Mouse (Mus musculus) C2C12 (cell line): Measurements from ENCODE around the gene Cyb5d1. TPM values are rescaled to one million over a fixed set of nuclear protein-coding genes. Genes with fewer than 3 reads are reported as not detected.

Source experiments
- H3K27me3 ChIP-seq: one replicate; pipeline ENCODE4 v1.6.1; 2011; ENCODE audit not compliant: control insufficient read depth, insufficient read depth, insufficient read length
- H3K36me3 ChIP-seq: one replicate; pipeline ENCODE4 v1.6.1; 2011; ENCODE audit not compliant: control insufficient read depth, insufficient read depth
- H3K4me3 ChIP-seq: one replicate; pipeline ENCODE4 v1.5.1; 2011; ENCODE audit warnings: mild to moderate bottlenecking, control low read depth; ENCODE audit not compliant: poor library complexity, insufficient read depth, severe bottlenecking
- H3K79me2 ChIP-seq: one replicate; pipeline ENCODE4 v1.6.1; 2011; ENCODE audit not compliant: control insufficient read depth, insufficient read depth
- H3K79me3 ChIP-seq: one replicate; pipeline ENCODE4 v1.6.1; 2011; ENCODE audit warnings: low read depth, control low read depth
- H3ac ChIP-seq: one replicate; pipeline ENCODE3; 2011; ENCODE audit warnings: low read depth; ENCODE audit not compliant: control insufficient read depth, insufficient read length
- CEBPB ChIP-seq: IDR thresholded peaks from one replicate; pipeline ENCODE4 v1.6.1; 2011; ENCODE audit warnings: low read depth, mild to moderate bottlenecking, control low read depth, moderate library complexity
- CTCF ChIP-seq: IDR thresholded peaks from one replicate; pipeline ENCODE4 v1.5.1; 2011; ENCODE audit not compliant: control insufficient read depth, insufficient read depth, insufficient read length
- FOSL1 ChIP-seq: IDR thresholded peaks from one replicate; pipeline ENCODE4 v1.8.0; 2011; ENCODE audit warnings: mild to moderate bottlenecking, low read length; ENCODE audit not compliant: poor library complexity, insufficient read depth, severe bottlenecking
- MAX ChIP-seq: IDR thresholded peaks from one replicate; pipeline ENCODE4 v1.6.1; 2011; ENCODE audit warnings: mild to moderate bottlenecking, control low read depth
- MYOD1 ChIP-seq: IDR thresholded peaks from one replicate; pipeline ENCODE4 v1.6.1; 2011; ENCODE audit warnings: low read depth; ENCODE audit not compliant: control insufficient read depth, insufficient read length
- MYOG ChIP-seq: IDR thresholded peaks from one replicate; pipeline ENCODE4 v1.6.1; 2011; ENCODE audit not compliant: control insufficient read depth, insufficient read length; ENCODE audit errors: extremely low read depth
- USF1 ChIP-seq: IDR thresholded peaks from one replicate; pipeline ENCODE4 v1.6.1; 2011; ENCODE audit warnings: low read depth, mild to moderate bottlenecking, control low read depth, moderate library complexity
- polyA plus RNA-seq: library from polyadenylated mRNA; unstranded; fragments of >200 nt; fragmentation: generic; extraction: Trizol; gene quantifications from one replicate; pipeline ENCODE4 v1.2.1, GENCODE M21; 2012; ENCODE audit warnings: missing spikeins

The Cyb5d1 gene
- polyA plus RNA-seq, 1 experiment: 22.8 TPM

DNA sequence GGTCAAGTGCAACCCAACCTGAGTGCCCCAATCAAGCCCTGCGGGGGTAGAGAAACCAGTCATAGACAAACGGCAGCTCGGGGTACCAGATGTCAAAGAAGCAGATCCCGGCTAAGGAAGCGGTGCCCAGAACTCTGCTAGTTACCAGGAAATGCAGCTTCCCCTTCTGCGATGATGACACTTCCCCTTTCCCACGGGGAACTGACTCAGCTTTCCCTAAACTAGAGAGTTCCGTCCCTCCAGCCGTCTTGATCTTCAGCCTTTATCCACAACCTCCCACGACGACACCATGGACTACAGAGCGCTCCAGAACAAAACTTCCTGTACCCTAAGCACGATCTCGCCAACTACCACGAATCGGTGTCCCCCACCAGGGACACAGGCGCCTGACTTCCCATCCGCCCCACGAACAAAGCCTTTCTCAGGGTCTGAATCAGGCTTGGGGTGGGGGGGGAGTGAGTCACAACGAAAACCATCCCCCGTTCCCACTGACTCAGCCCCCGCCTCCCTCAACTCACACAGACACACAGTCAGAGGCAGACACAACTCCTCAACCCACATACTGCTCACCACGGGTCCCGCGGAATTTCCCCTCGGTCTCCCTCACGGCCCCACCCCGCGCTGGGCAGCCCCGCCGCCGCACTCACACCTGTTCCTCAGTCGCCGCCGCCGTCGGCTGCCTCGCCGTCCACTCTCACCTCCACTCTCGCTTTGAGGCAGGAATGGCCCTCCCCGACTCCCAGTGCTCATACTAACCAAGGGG, 15.1 kb upstream of the Cyb5d1 start:
- H3ac ChIP-seq: peak overlapping the region; percentile 64
- TF ChIP-seq USF1 (no peak), MYOD1 (peak; percentile 38), CEBPB (peak; percentile 24)
- peak overlapping the region; percentile 69 for H3K4me3 ChIP-seq
- peaks cover 48% of the 10 kb centered on the region for H3K36me3 ChIP-seq
- H3K79me3 ChIP-seq: peaks cover 51% of the 10 kb centered on the region
- peaks cover 98% of the 10 kb centered on the region for H3K79me2 ChIP-seq
- H3K27me3 ChIP-seq: no peaks in the 10 kb centered on the region

DNA sequence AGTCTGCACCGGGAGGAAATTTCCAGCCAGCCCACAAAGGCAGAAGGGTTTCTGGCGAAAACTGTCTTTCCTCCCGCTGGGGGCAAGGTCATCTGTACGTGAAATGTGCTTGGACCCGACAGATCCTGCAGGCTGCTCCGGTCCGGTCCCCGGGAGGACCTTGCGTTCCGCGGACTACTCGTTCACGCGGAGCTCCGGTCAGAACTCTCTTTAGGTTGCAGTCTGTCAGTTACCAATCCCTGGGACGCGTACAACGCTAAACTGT, 14.5 kb upstream of the Cyb5d1 start:
- H3K79me3 ChIP-seq: peaks cover 49% of the 10 kb centered on the region
- H3ac ChIP-seq: peak overlapping the region; percentile 64
- TF ChIP-seq MAX (no peak), CTCF (no peak), USF1 (no peak)
- peak overlapping the region; percentile 69 for H3K4me3 ChIP-seq
- peaks cover 98% of the 10 kb centered on the region for H3K79me2 ChIP-seq
- no peaks in the 10 kb centered on the region for H3K27me3 ChIP-seq
- H3K36me3 ChIP-seq: peaks cover 52% of the 10 kb centered on the region

DNA sequence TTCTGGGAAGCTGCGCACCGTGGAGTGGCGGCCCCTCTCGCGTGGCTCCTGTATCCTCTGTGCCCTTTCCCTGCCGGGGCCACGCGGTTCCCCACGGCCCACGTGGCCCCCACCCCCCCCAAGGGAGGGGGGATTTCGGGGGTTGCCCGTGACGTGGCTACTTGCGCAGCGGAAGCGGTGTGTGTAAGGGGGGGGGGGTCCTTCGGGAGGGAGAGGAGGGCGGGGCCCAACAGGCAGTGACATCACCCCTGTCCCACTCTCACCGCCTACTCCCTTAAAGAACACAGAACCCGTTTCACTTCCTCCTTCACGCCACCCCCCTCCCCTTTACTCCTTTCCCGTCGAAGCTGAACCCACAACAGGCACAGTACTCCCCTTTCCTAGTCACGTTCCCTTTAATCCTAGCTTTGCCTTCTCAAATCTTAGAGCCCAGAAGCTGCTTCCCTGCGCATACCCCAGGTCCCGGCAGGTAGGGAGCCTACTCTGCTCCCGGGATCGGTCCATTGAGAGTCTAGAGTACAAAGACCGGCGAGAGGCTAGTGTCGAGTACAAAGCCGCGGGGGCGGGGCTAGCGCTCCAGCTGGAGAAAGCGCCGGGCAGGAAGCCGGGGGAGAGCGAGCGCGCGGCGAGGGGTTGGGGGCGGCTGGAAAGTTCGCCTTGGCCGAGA, 14.1 kb upstream of the Cyb5d1 start:
- H3K79me3 ChIP-seq: peaks cover 49% of the 10 kb centered on the region
- peaks cover 97% of the 10 kb centered on the region for H3K79me2 ChIP-seq
- H3K36me3 ChIP-seq: peaks cover 56% of the 10 kb centered on the region
- H3K4me3 ChIP-seq: peak overlapping the region; percentile 69
- H3ac ChIP-seq: peak overlapping the region; percentile 88
- TF ChIP-seq FOSL1 (no peak), MYOD1 (no peak), USF1 (peak; percentile 46), MAX (no peak), CEBPB (no peak), MYOG (no peak), CTCF (no peak)
- no peaks in the 10 kb centered on the region for H3K27me3 ChIP-seq

DNA sequence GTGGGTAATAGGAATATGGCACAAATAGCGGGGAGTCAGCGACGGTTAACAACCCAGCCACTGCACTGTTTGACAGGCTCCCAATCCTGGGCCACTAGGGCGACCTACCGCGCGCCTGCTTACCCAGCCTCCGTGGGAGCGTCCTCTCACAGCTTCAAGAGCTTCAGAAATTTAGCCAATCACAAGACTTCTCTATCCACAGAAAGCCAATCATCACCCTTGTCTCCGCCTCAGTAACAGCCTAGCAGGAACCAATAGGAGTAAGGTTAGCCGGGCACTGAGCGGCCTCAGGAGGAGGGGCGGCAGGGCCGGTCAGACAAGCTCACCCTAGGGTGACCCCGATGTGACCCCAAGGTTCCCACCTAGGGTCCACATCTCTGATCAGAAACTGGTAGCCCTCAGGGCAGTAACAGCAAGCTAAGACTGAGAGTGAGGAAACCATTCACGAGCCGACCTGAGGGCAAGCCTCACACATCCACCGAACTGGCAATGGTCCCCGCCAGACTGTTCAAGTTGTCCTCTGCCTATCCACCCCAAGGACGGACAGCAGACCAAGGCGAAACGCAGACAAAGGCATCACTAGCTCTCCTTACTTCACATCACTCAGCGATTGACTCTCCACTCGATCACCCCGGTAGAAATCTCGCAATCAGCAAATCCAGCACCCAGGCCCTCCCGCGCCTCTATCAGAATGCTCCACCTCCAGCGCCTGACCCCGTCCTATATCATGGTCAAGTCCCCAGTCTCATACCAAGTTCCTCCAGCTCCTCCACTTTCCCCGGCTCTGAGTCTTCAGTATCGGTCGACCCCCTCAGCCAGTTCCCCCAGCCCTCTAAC, 13.3 kb upstream of the Cyb5d1 start:
- H3K79me3 ChIP-seq: peaks cover 41% of the 10 kb centered on the region
- peaks cover 89% of the 10 kb centered on the region for H3K79me2 ChIP-seq
- no peaks in the 10 kb centered on the region for H3K27me3 ChIP-seq
- TF ChIP-seq USF1: no peak
- no peak for TF ChIP-seq CEBPB
- peak overlapping the region; percentile 69 for H3K4me3 ChIP-seq
- H3ac ChIP-seq: peak overlapping the region; percentile 88
- peaks cover 58% of the 10 kb centered on the region for H3K36me3 ChIP-seq

DNA sequence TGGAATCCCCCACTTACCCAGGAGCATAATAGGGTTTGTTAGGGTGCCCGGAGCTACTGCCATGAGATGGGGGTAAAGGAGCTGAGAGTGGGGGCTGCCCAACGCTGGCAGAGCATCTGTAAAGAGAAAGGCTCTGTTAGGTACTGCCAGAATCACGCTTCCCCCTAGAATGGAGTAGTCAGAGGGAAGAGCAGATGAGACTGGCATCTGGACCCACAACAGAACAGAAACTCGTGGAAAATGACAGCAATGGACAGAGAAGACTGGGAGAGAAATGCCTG, 12.2 kb upstream of the Cyb5d1 start:
- Histone ChIP-seq H3K36me3 (peaks cover 53% of the 10 kb centered on the region), H3K4me3 (no peak overlapping the region), H3K79me3 (peaks cover 33% of the 10 kb centered on the region), H3ac (no peak overlapping the region), H3K27me3 (no peaks in the 10 kb centered on the region), H3K79me2 (peaks cover 78% of the 10 kb centered on the region)
- TF ChIP-seq USF1 (no peak), CTCF (no peak), MYOG (no peak), MAX (no peak), CEBPB (no peak), FOSL1 (no peak), MYOD1 (no peak)

DNA sequence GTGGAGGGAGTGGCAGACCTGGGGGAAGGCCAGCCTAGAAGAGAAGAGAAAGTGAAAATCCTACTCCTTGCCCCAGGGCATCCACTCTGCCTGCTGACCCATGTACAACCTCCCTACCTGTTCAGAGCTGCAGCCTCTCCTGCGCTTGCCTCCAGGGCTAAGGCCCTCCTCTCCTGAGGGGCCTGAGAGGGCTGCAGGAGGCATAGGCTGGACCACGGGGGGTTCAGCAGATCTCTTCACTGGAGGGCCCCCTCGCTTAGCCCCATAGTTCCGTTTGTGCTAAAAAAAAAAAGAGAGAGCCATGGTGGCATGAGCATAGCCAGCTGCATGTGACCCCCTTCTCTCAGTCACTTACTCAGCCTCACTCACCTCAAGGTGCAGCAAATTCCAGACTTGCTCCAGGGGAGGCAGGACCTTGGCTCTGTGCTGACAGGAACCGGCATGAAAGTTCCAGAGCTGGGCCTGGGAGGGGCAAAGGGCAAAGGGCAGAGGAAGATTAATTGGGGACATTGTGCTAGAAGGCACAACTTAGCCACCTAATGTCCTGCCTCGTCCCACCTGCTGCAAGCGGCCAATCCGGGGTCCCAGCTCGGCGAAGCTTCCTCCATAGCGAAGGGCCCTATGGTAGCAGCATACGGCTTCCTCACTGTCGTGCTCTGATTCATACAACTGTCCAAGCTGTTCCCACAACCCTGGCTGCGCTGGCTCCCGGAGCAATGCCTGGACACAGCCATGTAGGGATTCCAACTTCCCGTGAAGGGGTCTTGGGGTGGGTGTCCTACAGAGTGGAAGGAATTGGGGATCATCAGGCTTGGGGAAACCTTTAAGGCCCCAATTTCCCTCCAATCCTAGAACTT, 11.7 kb upstream of the Cyb5d1 start:
- Histone ChIP-seq H3K27me3 (no peaks in the 10 kb centered on the region), H3K4me3 (no peak overlapping the region), H3ac (no peak overlapping the region), H3K36me3 (peaks cover 52% of the 10 kb centered on the region), H3K79me3 (peaks cover 31% of the 10 kb centered on the region), H3K79me2 (peaks cover 73% of the 10 kb centered on the region)
- TF ChIP-seq MYOG: no peak
- no peak for TF ChIP-seq USF1
- no peak for TF ChIP-seq MYOD1
- TF ChIP-seq CTCF: no peak
- no peak for TF ChIP-seq FOSL1
- no peak for TF ChIP-seq MAX
- no peak for TF ChIP-seq CEBPB
